ENCODE assay signal across 10 mouse cellular contexts in genomic region chr15:89372536-89372935, GRCm38 (mm10). TPM values are rescaled to one million over a fixed set of nuclear protein-coding genes. Genes with fewer than 3 reads are reported as not detected.
DNase-seq lines count a peak whose midpoint lies in the region; ATAC-seq and TF ChIP-seq lines count a peak whose summit lies in the region.
"Had no signal": no experiment of that assay in that cellular context is flagged by ENCODE, and none has a peak within 500 bp of the region (broad histone marks: within the 10 kb centered on the region; RNA-seq: fewer than 3 reads in every experiment).

No protein-coding gene starts in this region.

- DNase-seq in heart, postnatal 10 days: no peak
- DNase-seq in urinary bladder, postnatal 14 days (ENCODE audit: low spot score): no peak
- DNase-seq in ovary, postnatal 36 days (ENCODE audit: low spot score): no peak
- DNase-seq in yolk sac, embryonic 10.5 days (ENCODE audit: low spot score): no peak

- peaks cover 15% of the 10 kb centered on the region for H3K4me1 ChIP-seq in heart, embryonic 16.5 days (ENCODE audit: control insufficient read depth, insufficient read depth, low read length)
- peaks cover 6% of the 10 kb centered on the region for H3K4me1 ChIP-seq in bone marrow macrophage, adult 2 months (ENCODE audit: control insufficient read depth, insufficient read depth, low read length)
- H3K4me1 ChIP-seq in hindbrain, embryonic 13.5 days (replicated peaks): peaks cover 25% of the 10 kb centered on the region
- H3K4me1 ChIP-seq in midbrain, embryonic 12.5 days: peaks cover 15% of the 10 kb centered on the region

- 83% methylated on average over 7 of the region's 7 CpGs for WGBS in heart, embryonic 16.5 days
- WGBS in hindbrain, embryonic 13.5 days: 86% methylated on average over 7 of the region's 7 CpGs
- 87% methylated on average over 7 of the region's 7 CpGs for WGBS in midbrain, embryonic 12.5 days

- no peak for TF ChIP-seq CTCF in bone marrow macrophage, adult 2 months (IDR thresholded peaks at IDR 0.05; ENCODE audit: low read depth, low read length)

- H3K4me2 ChIP-seq in heart, embryonic 16.5 days (ENCODE audit: low read depth, low read length): peak overlapping the region; percentile 93
- peak overlapping the region; percentile 86 for H3K4me2 ChIP-seq in hindbrain, embryonic 13.5 days
- H3K4me2 ChIP-seq in midbrain, embryonic 12.5 days (replicated peaks): peak overlapping the region; percentile 79

- peak overlapping the region; percentile 97 for H3K27ac ChIP-seq in heart, embryonic 16.5 days (ENCODE audit: low read length)
- no peak overlapping the region for H3K27ac ChIP-seq in bone marrow macrophage, adult 2 months (ENCODE audit: insufficient read depth, low read depth, low read length)
- H3K27ac ChIP-seq in hindbrain, embryonic 13.5 days: peak overlapping the region; percentile 96
- peak overlapping the region; percentile 31; the same call in 1 of the 2 replicates for H3K27ac ChIP-seq in midbrain, embryonic 12.5 days (replicated peaks)

- H3K27me3 ChIP-seq in heart, embryonic 16.5 days (ENCODE audit: control insufficient read depth, insufficient read depth, low read length): peaks cover 16% of the 10 kb centered on the region
- peaks cover 18% of the 10 kb centered on the region for H3K27me3 ChIP-seq in hindbrain, embryonic 13.5 days
- H3K27me3 ChIP-seq in midbrain, embryonic 12.5 days: peaks cover 27% of the 10 kb centered on the region
- H3K27me3 ChIP-seq: Patski had no signal

- H3K9me3 ChIP-seq in heart, embryonic 16.5 days (replicated peaks; ENCODE audit: control insufficient read depth, low read length): no peaks in the 10 kb centered on the region
- H3K9me3 ChIP-seq in hindbrain, embryonic 13.5 days: no peaks in the 10 kb centered on the region
- H3K9me3 ChIP-seq in midbrain, embryonic 12.5 days: no peaks in the 10 kb centered on the region

- H3K9ac ChIP-seq in heart, embryonic 16.5 days (ENCODE audit: low read length): peak overlapping the region; percentile 91; the same call in 1 of the 2 replicates
- peak overlapping the region; percentile 87 for H3K9ac ChIP-seq in hindbrain, embryonic 13.5 days
- no peak overlapping the region for H3K9ac ChIP-seq in midbrain, embryonic 12.5 days (replicated peaks)

- no peak for TF ChIP-seq POLR2A in bone marrow macrophage, adult 2 months (IDR thresholded peaks at IDR 0.05; ENCODE audit: borderline replicate concordance, low read depth, low read length)

- peaks cover 48% of the 10 kb centered on the region for H3K36me3 ChIP-seq in heart, embryonic 16.5 days (ENCODE audit: control insufficient read depth, insufficient read depth)
- peaks cover 53% of the 10 kb centered on the region for H3K36me3 ChIP-seq in hindbrain, embryonic 13.5 days
- H3K36me3 ChIP-seq in midbrain, embryonic 12.5 days: peaks cover 51% of the 10 kb centered on the region

- intact Hi-C loops in heart, postnatal 10 days (cut with DNase I): loop anchor here (2.0 to 5.0 kb wide), 2 partner anchors 16 to 95 kb away; no protein-coding TSS in a partner anchor

- ATAC-seq in heart, embryonic 16.5 days (replicated peaks; ENCODE audit: extremely low read depth, insufficient read depth, low FRiP score): no peak
- ATAC-seq in hindbrain, embryonic 13.5 days (ENCODE audit: low FRiP score): no peak
- ATAC-seq in midbrain, embryonic 12.5 days (ENCODE audit: low FRiP score, low read depth): no peak

- peak overlapping the region; percentile 88; the same call in 1 of the 2 replicates for H3K4me3 ChIP-seq in heart, embryonic 16.5 days (ENCODE audit: low read length)
- peak overlapping the region; percentile 74 for H3K4me3 ChIP-seq in bone marrow macrophage, adult 2 months (ENCODE audit: insufficient read depth, low read length)
- H3K4me3 ChIP-seq in hindbrain, embryonic 13.5 days: peak overlapping the region; percentile 68
- no peak overlapping the region for H3K4me3 ChIP-seq in midbrain, embryonic 12.5 days

RNA-seq across cellular contexts. Expression of gene Sco2, which starts 1.1 kb away (rescaled TPM):
- polyA plus RNA-seq in heart, embryonic 16.5 days (2015; fragmentation: Nextera tagmentation; extraction: Ambion mirVana): 10.0 and 11.9 TPM in 2 replicates
- total RNA-seq in heart, postnatal 10 days (2021): 10 to 100 TPM; 20.5 to 22.0 TPM
- 12.5 and 15.3 TPM in 2 replicates for polyA plus RNA-seq in bone marrow macrophage, adult 2 months (2012; ENCODE audit: insufficient read depth, insufficient read length, missing spikeins)
- 10.9 and 11.3 TPM in 2 replicates for polyA plus RNA-seq in hindbrain, embryonic 13.5 days (2015; fragmentation: Nextera tagmentation; extraction: Ambion mirVana)
- 5.8 TPM in 2 replicates for polyA plus RNA-seq in midbrain, embryonic 12.5 days (2016; fragmentation: Nextera tagmentation; extraction: Ambion mirVana)

RNA-seq across cellular contexts. Expression of gene Tymp, which starts 4.3 kb away (rescaled TPM):
- polyA plus RNA-seq in heart, embryonic 16.5 days (2015; fragmentation: Nextera tagmentation; extraction: Ambion mirVana): 0.92 and 0.97 TPM in 2 replicates
- under 1 TPM; 0.31 to 0.64 TPM for total RNA-seq in heart, postnatal 10 days (2021)
- polyA plus RNA-seq in bone marrow macrophage, adult 2 months (2012; ENCODE audit: insufficient read depth, insufficient read length, missing spikeins): 0.28 TPM in 1 of 2 replicates, not detected in the other
- 2.2 and 2.4 TPM in 2 replicates for polyA plus RNA-seq in hindbrain, embryonic 13.5 days (2015; fragmentation: Nextera tagmentation; extraction: Ambion mirVana)
- 1.4 and 1.9 TPM in 2 replicates for polyA plus RNA-seq in midbrain, embryonic 12.5 days (2016; fragmentation: Nextera tagmentation; extraction: Ambion mirVana)

RNA-seq across cellular contexts. Expression of gene Odf3b, which starts 6.5 kb away (rescaled TPM):
- 1.8 and 1.9 TPM in 2 replicates for polyA plus RNA-seq in heart, embryonic 16.5 days (2015; fragmentation: Nextera tagmentation; extraction: Ambion mirVana)
- 1 to 10 TPM; 1.3 to 1.5 TPM for total RNA-seq in heart, postnatal 10 days (2021)
- not detected in 2 replicates for polyA plus RNA-seq in bone marrow macrophage, adult 2 months (2012; ENCODE audit: insufficient read depth, insufficient read length, missing spikeins)
- polyA plus RNA-seq in hindbrain, embryonic 13.5 days (2015; fragmentation: Nextera tagmentation; extraction: Ambion mirVana): 2.4 and 3.4 TPM in 2 replicates
- polyA plus RNA-seq in midbrain, embryonic 12.5 days (2016; fragmentation: Nextera tagmentation; extraction: Ambion mirVana): 0.51 and 1.2 TPM in 2 replicates

RNA-seq across cellular contexts. Expression of gene Klhdc7b, which starts 12.2 kb away (rescaled TPM):
- polyA plus RNA-seq in heart, embryonic 16.5 days (2015; fragmentation: Nextera tagmentation; extraction: Ambion mirVana): not detected in 2 replicates
- total RNA-seq in heart, postnatal 10 days (2021): not detected
- not detected in 2 replicates for polyA plus RNA-seq in bone marrow macrophage, adult 2 months (2012; ENCODE audit: insufficient read depth, insufficient read length, missing spikeins)
- polyA plus RNA-seq in hindbrain, embryonic 13.5 days (2015; fragmentation: Nextera tagmentation; extraction: Ambion mirVana): 0.05 TPM in 1 of 2 replicates, not detected in the other
- not detected in 2 replicates for polyA plus RNA-seq in midbrain, embryonic 12.5 days (2016; fragmentation: Nextera tagmentation; extraction: Ambion mirVana)
- polyA plus RNA-seq: Patski; spleen, adult 2 months had no signal

RNA-seq across cellular contexts. Expression of gene Ncaph2, which starts 17.0 kb away (rescaled TPM):
- polyA plus RNA-seq in heart, embryonic 16.5 days (2015; fragmentation: Nextera tagmentation; extraction: Ambion mirVana): 101 and 108 TPM in 2 replicates
- 10 to 100 TPM; 79.2 to 80.9 TPM for total RNA-seq in heart, postnatal 10 days (2021)
- polyA plus RNA-seq in bone marrow macrophage, adult 2 months (2012; ENCODE audit: insufficient read depth, insufficient read length, missing spikeins): 140 and 142 TPM in 2 replicates
- polyA plus RNA-seq in hindbrain, embryonic 13.5 days (2015; fragmentation: Nextera tagmentation; extraction: Ambion mirVana): 104 TPM in 2 replicates
- 164 and 170 TPM in 2 replicates for polyA plus RNA-seq in midbrain, embryonic 12.5 days (2016; fragmentation: Nextera tagmentation; extraction: Ambion mirVana)
